Mouse (Mus musculus) embryonic facial prominence, embryonic 12.5 days (tissue): ENCODE results near the gene Srsf3. TPM values are rescaled to one million over a fixed set of nuclear protein-coding genes. Genes with fewer than 3 reads are reported as not detected.
A peak's percentile ranks its signal among the peaks of the same experiment; 100 is the strongest.

Experiments
- ATAC-seq: fragments of 200-750 bp; cut with Nextera tagmentation; 2 replicates; pipeline ENCODE4 v1.8.0; 2017; ENCODE audit not compliant: insufficient number of reproducible peaks, insufficient read depth, low FRiP score, low TSS enrichment
- H3K27ac ChIP-seq: fragments of 300-500 bp; sonication (generic); 2 replicates; pipeline ENCODE4 v1.5.1; 2016; ENCODE audit warnings: mild to moderate bottlenecking
- H3K27me3 ChIP-seq: fragments of 300-500 bp; sonication (generic); 2 replicates; pipeline ENCODE4 v1.6.1; 2016; ENCODE audit warnings: mild to moderate bottlenecking, moderate library complexity
- H3K36me3 ChIP-seq: fragments of 300-500 bp; sonication (generic); 2 replicates; pipeline ENCODE4 v1.6.1; 2016; ENCODE audit warnings: mild to moderate bottlenecking
- H3K4me1 ChIP-seq: fragments of 300-500 bp; sonication (generic); 2 replicates; pipeline ENCODE4 v1.6.1; 2016
- H3K4me2 ChIP-seq: fragments of 300-500 bp; sonication (generic); replicated peaks from 2 replicates; pipeline ENCODE4 v1.6.1; 2016; ENCODE audit warnings: mild to moderate bottlenecking, moderate library complexity
- H3K4me3 ChIP-seq: fragments of 300-500 bp; sonication (generic); 2 replicates; pipeline ENCODE4 v1.5.1; 2016; ENCODE audit warnings: mild to moderate bottlenecking
- H3K9ac ChIP-seq: fragments of 300-500 bp; sonication (generic); 2 replicates; pipeline ENCODE4 v1.6.1; 2016; ENCODE audit warnings: mild to moderate bottlenecking, moderate library complexity
- H3K9me3 ChIP-seq: fragments of 300-500 bp; sonication (generic); 2 replicates; pipeline ENCODE4 v1.6.1; 2016; ENCODE audit warnings: mild to moderate bottlenecking, moderate library complexity
- WGBS: fragments of 180-500 bp; shearing (Covaris S2); methylation state at CpG from one replicate; pipeline ENCODE4 v1.1.7; 2016; 5-methylcytosine and 5-hydroxymethylcytosine counted together
- polyA plus RNA-seq: library from polyadenylated mRNA; unstranded; fragments of >200 nt; fragmentation: Nextera tagmentation; extraction: Ambion mirVana; gene quantifications from 2 replicates; pipeline ENCODE4 v1.2.1, GENCODE M21; 2016

Gene Srsf3
- polyA plus RNA-seq, 1 experiment from 2014 or later = 750 TPM

DNA sequence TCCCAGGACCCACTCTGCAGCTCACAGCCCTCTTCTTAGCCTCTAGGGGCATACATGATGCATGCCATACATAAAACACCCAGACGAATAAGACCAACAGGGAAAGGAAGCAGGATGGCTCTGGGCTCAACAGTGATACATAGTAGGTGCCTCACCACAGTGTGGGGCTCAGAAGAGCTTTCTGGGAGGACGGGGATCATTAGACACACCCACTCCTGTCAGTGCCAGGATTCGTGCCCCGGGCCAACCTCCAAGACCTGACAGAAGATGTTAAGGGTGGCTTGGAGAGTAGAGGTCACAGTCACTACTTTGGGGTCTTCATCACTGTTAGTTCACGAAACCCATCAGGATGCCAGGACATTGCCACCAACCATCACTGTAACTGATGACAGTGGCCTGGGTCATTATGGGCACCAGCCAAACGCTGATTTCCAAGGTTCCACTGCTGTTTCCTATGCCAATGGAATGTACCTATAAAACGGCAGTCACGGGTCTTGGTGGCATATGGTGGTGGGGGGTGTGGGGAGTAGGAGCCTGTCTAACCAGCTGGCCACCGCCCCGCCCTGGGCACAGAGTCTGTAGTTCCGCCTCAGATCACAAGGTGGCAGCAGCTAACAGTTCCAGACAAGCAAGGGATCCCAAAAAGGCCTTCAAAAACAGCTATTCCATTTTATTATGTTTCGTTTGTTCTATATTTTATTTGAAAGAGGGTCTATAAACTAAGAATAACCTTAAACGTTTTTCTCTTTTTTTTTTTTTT lies 16.5 kb downstream of the Srsf3 start:
- Histone ChIP-seq H3K4me2 (no peak overlapping the region), H3K27me3 (no peaks in the 10 kb centered on the region), H3K4me1 (peaks cover 6% of the 10 kb centered on the region; the same call in 1 of the 2 replicates), H3K9ac (no peak overlapping the region), H3K4me3 (no peak overlapping the region), H3K27ac (no peak overlapping the region), H3K36me3 (peaks cover 39% of the 10 kb centered on the region), H3K9me3 (no peaks in the 10 kb centered on the region)
- 26% methylated on average over 13 of the region's 13 CpGs for WGBS
- no peak for ATAC-seq

DNA sequence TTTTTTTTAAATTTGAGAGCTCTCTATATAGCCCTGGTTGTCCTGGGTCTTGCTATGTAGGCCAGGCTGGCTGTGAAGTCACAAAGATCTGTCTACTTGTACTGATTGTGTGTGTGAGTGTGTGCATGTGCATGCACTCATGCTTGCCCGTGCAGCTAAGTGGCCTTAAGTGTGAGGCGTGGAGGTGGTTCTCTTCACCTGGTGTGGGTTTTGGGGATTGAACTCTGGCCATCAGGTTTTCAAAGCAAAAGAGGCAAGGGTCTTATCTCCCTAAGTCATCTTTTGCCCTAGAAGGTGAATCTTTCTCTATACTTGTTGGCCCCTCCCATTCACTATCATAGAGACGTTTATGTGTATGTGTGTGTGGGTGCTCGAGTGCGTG lies 17.1 kb downstream of the Srsf3 start:
- Histone ChIP-seq H3K27ac (no peak overlapping the region), H3K9ac (no peak overlapping the region), H3K4me2 (no peak overlapping the region), H3K9me3 (no peaks in the 10 kb centered on the region), H3K27me3 (no peaks in the 10 kb centered on the region), H3K4me1 (peaks cover 6% of the 10 kb centered on the region; the same call in 1 of the 2 replicates), H3K36me3 (peaks cover 33% of the 10 kb centered on the region), H3K4me3 (no peak overlapping the region)
- ATAC-seq = no peak
- 74% methylated on average over 5 of the region's 5 CpGs for WGBS

DNA sequence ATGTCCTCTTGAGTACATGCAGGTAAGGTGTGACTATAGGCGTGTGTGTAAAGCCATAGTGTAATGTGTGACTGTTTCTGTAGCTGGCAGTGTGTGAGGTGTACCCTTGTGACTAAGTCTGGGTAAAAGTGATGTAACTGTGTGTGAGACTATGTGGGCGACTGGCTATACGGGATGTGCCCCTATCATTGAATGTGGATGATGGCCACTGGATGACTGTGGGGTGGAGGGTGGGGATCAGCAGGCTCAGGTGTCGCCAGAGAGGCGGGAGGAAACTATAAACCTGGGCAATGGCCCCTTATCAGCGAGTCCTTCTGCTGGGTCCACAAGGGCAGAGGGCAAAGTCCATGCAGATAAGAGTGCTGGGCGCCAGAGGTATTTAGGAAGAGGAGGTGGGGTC lies 17.5 kb downstream of the Srsf3 start:
- Histone ChIP-seq H3K4me1 (peaks cover 6% of the 10 kb centered on the region; the same call in 1 of the 2 replicates), H3K9me3 (no peaks in the 10 kb centered on the region), H3K4me2 (no peak overlapping the region), H3K27ac (no peak overlapping the region), H3K36me3 (peaks cover 29% of the 10 kb centered on the region), H3K4me3 (no peak overlapping the region), H3K27me3 (no peaks in the 10 kb centered on the region), H3K9ac (no peak overlapping the region)
- WGBS = 82% methylated on average over 7 of the region's 7 CpGs
- no peak for ATAC-seq

DNA sequence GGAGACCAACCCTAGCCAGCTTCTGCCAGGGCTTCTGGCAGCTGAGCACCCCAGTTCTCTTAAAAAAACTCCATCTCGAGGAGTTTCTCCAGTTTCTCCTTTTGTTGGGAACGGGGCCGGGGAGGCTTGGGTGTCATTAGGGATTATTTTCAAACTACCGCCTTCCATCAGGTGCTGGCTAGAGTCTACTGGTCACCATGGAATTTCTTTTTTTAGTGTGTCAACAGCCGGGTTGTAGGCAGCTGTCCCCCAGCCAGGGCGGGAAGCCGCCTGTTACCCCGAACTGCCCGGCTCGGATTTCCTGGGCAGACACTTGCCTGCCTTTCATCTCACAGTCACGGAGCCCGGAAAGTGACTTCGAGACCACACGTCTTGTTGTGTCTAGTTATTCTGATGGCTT lies 18.4 kb downstream of the Srsf3 start:
- Histone ChIP-seq H3K36me3 (peaks cover 20% of the 10 kb centered on the region), H3K27me3 (no peaks in the 10 kb centered on the region), H3K4me1 (peaks cover 9% of the 10 kb centered on the region), H3K4me2 (no peak overlapping the region), H3K4me3 (no peak overlapping the region), H3K9ac (no peak overlapping the region; the same call in 1 of the 2 replicates), H3K27ac (no peak overlapping the region), H3K9me3 (no peaks in the 10 kb centered on the region)
- no peak for ATAC-seq
- WGBS = 46% methylated on average over 14 of the region's 14 CpGs

DNA sequence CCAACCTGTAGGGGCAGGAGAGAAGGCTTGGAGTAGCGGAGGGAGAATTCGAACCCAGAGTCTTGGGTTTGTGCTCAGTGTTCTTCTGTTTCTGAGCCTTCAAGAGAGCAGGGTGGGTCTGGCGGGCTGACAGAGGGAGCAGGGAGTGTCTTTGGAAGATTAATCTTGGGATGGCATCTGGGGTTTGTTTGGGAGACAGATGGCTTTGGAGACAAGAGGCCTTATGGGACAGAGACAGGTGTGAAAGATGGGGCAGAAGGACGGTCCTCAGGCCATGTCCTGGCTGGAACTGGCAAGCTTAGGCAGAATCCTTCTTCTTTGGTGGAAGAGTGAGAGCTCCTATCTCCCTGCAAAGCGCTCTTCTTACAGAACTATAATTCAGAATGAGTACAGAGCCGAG lies 20.6 kb downstream of the Srsf3 start:
- no peaks in the 10 kb centered on the region for H3K27me3 ChIP-seq
- no peaks in the 10 kb centered on the region for H3K9me3 ChIP-seq
- peaks cover 29% of the 10 kb centered on the region for H3K4me1 ChIP-seq
- WGBS = 85% methylated on average over 6 of the region's 6 CpGs
- ATAC-seq = no peak
- H3K36me3 ChIP-seq = peaks cover 1% of the 10 kb centered on the region; the same call in 1 of the 2 replicates
- no peak overlapping the region for H3K9ac ChIP-seq
- H3K4me2 ChIP-seq = no peak overlapping the region
- H3K4me3 ChIP-seq = no peak overlapping the region
- H3K27ac ChIP-seq = no peak overlapping the region

DNA sequence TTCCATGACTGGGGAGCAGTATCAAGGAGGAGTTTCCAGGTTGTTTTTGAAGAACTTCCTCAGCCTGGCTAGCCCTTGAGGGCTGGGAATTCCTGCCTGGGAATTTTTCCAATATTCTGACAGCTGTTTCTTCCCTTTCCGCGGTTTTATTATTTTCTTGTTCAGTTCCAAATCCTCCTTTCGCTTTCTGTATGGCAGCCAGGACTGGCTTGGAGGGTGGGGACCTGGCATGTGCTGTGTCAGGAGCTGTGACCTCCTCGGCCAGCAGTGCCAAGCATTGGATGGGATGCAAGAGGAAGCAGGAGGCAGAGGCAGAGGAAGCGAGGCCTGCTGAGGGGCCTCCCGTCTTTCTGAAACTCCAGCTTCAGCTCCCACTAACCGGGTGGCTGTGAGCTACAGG lies 21.4 kb downstream of the Srsf3 start:
- H3K9ac ChIP-seq = no peak overlapping the region
- no peak overlapping the region for H3K27ac ChIP-seq
- 74% methylated on average over 7 of the region's 7 CpGs for WGBS
- no peak overlapping the region for H3K4me2 ChIP-seq
- no peak overlapping the region for H3K4me3 ChIP-seq
- no peaks in the 10 kb centered on the region for H3K9me3 ChIP-seq
- H3K36me3 ChIP-seq = no peaks in the 10 kb centered on the region
- no peak for ATAC-seq
- H3K4me1 ChIP-seq = peaks cover 30% of the 10 kb centered on the region
- H3K27me3 ChIP-seq = no peaks in the 10 kb centered on the region

DNA sequence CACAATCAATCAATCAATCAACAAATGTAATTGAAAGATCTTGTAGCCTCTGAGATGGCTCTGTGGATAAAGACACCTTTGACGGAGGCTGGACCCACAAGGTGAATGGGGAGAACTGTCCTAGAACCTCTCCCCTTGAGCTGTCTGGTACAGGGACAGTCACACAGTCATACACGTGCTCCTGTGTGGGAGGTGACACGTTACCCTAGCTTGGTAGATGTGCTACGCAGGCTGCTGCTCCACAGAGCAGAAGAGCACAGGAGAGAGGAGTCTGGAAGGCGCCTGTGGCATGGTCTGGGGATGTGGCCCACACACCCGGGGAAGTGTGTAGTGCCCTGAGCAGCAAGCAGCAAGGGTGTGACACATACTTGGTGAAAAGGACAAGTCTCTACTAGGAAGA lies 22.0 kb downstream of the Srsf3 start:
- no peaks in the 10 kb centered on the region for H3K9me3 ChIP-seq
- H3K27ac ChIP-seq = no peak overlapping the region
- no peak for ATAC-seq
- H3K36me3 ChIP-seq = no peaks in the 10 kb centered on the region
- H3K4me3 ChIP-seq = no peak overlapping the region
- peaks cover 30% of the 10 kb centered on the region for H3K4me1 ChIP-seq
- H3K9ac ChIP-seq = no peak overlapping the region
- no peaks in the 10 kb centered on the region for H3K27me3 ChIP-seq
- H3K4me2 ChIP-seq = no peak overlapping the region
- WGBS = 78% methylated on average over 6 of the region's 6 CpGs

DNA sequence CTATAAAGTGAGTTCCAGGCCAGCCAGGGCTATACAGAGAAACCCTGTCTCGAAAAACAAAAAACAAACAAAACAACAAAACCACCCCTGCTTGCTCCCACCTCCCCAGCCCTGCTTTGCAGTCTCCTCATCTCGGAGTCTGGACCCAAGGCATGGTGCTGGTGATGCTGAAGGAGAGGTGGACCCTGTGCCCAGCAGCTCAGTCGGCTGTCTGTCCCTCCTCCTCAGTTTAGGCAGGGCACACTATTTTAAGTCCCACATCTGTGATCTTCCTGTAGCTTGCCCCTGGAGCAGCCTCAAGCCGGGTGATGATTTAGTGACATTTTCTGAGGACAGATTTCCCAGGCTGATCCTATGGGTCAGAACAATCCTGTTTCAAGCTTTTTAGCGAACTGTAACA lies 23.2 kb downstream of the Srsf3 start:
- Histone ChIP-seq H3K36me3 (no peaks in the 10 kb centered on the region), H3K4me1 (peaks cover 28% of the 10 kb centered on the region), H3K9ac (no peak overlapping the region), H3K9me3 (no peaks in the 10 kb centered on the region), H3K4me2 (no peak overlapping the region), H3K27ac (no peak overlapping the region), H3K4me3 (no peak overlapping the region), H3K27me3 (no peaks in the 10 kb centered on the region)
- ATAC-seq = no peak
- 62% methylated on average over 5 of the region's 5 CpGs for WGBS

DNA sequence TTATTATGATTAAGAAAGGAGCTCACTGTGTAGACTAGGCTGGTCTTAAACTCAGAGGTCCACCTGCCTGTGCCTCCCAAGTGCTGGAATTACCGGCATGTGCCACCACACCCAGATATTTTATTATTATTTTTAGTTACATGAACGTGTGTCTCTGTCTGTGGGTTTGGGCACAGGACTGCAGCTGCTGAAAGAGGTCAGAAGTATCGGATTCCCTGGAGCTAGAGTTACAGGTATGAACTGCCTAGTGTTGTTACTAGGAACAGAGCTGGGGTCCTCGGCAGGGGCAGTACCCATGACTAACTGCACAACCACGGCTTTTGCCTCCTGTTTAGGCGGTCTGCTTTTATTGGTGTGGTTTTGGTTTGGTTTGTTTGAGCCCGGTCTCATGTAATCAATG lies 23.8 kb downstream of the Srsf3 start:
- H3K4me3 ChIP-seq = no peak overlapping the region
- H3K27ac ChIP-seq = 0 out of 2 replicates have a peak overlapping the region, but pooled peaks have one; percentile 41
- H3K4me2 ChIP-seq = no peak overlapping the region; the same call in 1 of the 2 replicates
- peak; percentile 41; the same call in 1 of the 2 replicates for ATAC-seq
- H3K9me3 ChIP-seq = no peaks in the 10 kb centered on the region
- 12% methylated on average over 7 of the region's 7 CpGs for WGBS
- no peaks in the 10 kb centered on the region for H3K27me3 ChIP-seq
- no peak overlapping the region for H3K9ac ChIP-seq
- H3K36me3 ChIP-seq = no peaks in the 10 kb centered on the region
- peaks cover 24% of the 10 kb centered on the region for H3K4me1 ChIP-seq

DNA sequence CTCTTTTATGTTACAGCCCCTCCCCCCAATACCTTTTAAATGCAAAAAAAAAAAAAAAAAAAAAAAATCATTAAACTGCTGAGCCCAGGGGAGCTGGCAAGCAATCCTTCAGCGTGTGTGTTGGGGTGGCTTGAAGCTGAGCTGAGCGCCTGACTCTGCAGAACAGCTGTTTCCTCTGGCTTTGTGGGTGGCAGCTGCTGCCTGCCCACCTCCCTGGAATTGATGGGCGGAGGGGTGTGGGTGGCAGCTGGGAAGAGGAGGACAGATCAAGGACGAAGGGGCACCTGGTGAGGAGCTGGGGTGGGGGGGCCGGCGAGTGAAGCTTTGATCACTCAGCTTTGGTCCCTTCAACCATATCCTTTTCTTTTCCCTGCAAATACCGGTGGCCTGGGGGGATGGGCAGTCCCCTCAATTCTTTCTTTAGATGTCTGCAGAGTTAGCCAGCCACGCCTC lies 24.3 kb downstream of the Srsf3 start:
- ATAC-seq = no peak
- Histone ChIP-seq H3K9me3 (no peaks in the 10 kb centered on the region), H3K4me2 (peak overlapping the region; percentile 17), H3K9ac (no peak overlapping the region), H3K4me1 (peaks cover 24% of the 10 kb centered on the region), H3K4me3 (no peak overlapping the region), H3K27ac (peak overlapping the region; percentile 41), H3K36me3 (no peaks in the 10 kb centered on the region), H3K27me3 (no peaks in the 10 kb centered on the region)
- WGBS = 6% methylated on average over 8 of the region's 8 CpGs

DNA sequence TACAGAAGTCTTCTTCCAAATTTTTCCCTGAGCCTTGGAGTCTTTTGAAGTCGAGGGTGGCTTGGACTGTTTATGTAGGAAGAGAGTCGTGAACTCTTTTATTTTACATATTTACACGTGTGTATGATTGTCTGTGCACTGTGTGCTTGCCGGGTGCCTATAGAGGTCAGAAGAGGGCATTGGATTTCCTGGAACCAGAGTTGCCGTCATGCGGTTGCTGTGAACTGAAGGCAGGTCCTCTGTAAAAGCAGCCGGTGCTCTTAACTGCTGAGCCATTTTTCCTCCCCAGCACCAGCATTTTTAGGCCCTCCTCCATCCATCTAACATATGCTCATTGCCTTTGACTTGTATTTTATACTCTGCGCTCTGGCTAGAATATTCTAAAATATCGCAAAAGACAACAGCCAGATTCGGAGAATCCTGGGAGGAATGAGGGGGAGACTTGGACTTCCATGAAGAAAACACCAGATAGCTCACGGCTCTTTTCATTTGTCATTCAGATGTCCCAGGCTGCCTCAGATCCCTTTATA lies 25.0 kb downstream of the Srsf3 start:
- no peak overlapping the region for H3K9ac ChIP-seq
- no peaks in the 10 kb centered on the region for H3K9me3 ChIP-seq
- no peak overlapping the region for H3K4me3 ChIP-seq
- peaks cover 27% of the 10 kb centered on the region for H3K4me1 ChIP-seq
- 78% methylated on average over 11 of the region's 11 CpGs for WGBS
- no peak overlapping the region for H3K4me2 ChIP-seq
- no peaks in the 10 kb centered on the region for H3K36me3 ChIP-seq
- peak overlapping the region; percentile 41 for H3K27ac ChIP-seq
- H3K27me3 ChIP-seq = no peaks in the 10 kb centered on the region
- ATAC-seq = no peak

DNA sequence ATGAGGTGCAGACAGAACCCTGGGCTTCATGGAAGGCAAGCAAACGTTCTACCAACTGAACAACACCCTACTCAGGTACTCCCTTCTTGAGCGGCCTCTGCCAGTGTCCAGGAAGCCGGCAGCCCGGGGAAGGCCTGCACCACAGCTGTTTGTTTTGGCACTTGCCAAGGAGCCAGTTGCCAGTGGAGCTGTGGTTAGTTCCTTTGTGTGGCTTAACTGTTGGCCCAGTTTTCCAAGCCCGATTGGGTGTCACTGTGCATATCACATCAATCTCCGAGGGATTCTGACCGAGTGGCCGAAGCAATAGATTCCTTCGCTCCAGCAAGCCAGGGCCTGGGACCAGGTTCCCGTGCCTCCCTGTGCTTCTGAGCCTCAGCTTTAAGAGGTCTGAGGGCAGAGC lies 25.5 kb downstream of the Srsf3 start:
- Histone ChIP-seq H3K27ac (no peak overlapping the region), H3K4me3 (no peak overlapping the region), H3K36me3 (no peaks in the 10 kb centered on the region), H3K4me2 (no peak overlapping the region), H3K9me3 (no peaks in the 10 kb centered on the region), H3K4me1 (peaks cover 33% of the 10 kb centered on the region), H3K9ac (no peak overlapping the region), H3K27me3 (no peaks in the 10 kb centered on the region)
- ATAC-seq = no peak
- 83% methylated on average over 10 of the region's 10 CpGs for WGBS
